Mouse (Mus musculus) kidney, adult 2 months (tissue): ENCODE measurements around the gene Col12a1.

Experiments
- CTCF ChIP-seq: fragments of 200-500 bp; conservative IDR thresholded peaks from 2 replicates; pipeline ENCODE4 v1.5.1; 2011; ENCODE audit warnings: low read depth, mild to moderate bottlenecking, control low read depth, low read length, moderate library complexity, mixed read lengths; ENCODE audit not compliant: insufficient read depth, insufficient read length
- POLR2A ChIP-seq: fragments of 200-500 bp; IDR thresholded peaks from one replicate; pipeline ENCODE4 v1.6.1; 2011; ENCODE audit warnings: low read depth, low read length, control low read depth

DNA sequence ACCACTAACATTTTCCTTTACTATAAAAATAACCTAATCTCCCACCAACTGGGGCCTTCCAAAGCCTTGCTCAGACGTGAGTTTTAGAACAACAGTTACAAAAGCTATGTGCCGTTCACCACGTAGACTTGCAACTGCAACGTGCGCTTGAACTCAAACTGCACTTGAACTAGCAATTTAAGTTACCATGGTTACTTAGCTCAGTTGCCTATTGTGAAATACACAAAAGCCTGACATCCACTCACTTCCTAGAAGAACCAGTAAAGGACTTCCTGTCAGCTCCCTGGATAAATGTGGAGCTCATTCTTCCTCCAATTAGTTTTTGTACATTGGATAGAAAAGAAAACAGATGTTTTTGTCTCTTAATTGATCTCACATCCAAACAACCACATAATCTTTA, 112.9 kb downstream of the Col12a1 start:
- TF ChIP-seq POLR2A (no peak), CTCF (no peak)
